ENCODE assay signal across 11 mouse cellular contexts in the genomic region with DNA sequence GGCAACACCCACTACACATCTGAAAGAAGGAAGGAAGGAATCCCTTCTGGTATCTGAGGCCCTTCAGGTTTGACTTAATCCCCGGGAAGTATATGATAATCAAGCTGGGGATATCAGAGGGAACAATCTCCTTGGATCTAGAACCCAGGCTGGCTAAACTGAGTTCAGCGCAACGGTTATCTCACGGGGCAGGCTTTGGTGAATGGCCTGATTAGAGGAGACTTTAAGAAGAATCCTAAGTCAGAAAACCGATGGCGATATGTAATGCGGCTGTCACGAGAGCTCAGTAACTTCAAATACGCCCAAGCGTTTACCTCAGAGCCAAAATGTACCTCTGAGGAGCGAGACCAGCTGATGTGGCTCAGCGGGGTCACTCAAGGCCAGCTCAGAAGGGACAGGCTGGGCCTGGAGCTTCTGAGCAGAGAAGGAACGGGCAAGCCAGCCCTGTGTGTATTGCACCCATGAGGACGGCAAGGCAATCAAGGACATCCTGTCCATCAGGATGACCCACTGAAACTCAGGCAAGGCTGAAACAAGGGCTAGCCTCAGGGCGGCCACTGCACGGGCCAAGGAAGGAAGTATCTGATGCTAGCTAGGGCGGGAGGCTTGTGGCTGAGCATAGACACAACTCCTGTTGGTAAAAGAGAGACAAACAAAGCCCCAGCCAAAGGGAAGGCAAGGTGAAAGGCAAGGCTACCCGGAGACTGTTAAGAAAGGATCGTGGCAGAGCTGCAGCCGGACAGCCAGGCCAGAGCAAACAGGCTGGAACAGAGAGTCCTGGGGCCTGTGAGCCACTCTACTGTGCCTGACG. TPM values are rescaled to one million over a fixed set of nuclear protein-coding genes. Genes with fewer than 3 reads are reported as not detected.
DNase-seq lines count a peak whose midpoint lies in the region; ATAC-seq and TF ChIP-seq lines count a peak whose summit lies in the region.
"Had no signal": no experiment of that assay in that cellular context is flagged by ENCODE, and none has a peak within 500 bp of the region (broad histone marks: within the 10 kb centered on the region; RNA-seq: fewer than 3 reads in every experiment).

No protein-coding gene starts in this region.

- no peak overlapping the region for H3K9ac ChIP-seq in lung, postnatal 0 days (replicated peaks; ENCODE audit: low read depth)
- H3K9ac ChIP-seq: lung, embryonic 15.5 days had no signal

- no peak overlapping the region for H3K4me3 ChIP-seq in lung, postnatal 0 days (ENCODE audit: low read depth, low read length)
- no peak overlapping the region for H3K4me3 ChIP-seq in lung, adult 2 months (replicated peaks; ENCODE audit: extremely low read depth, low read depth, low read length)
- H3K4me3 ChIP-seq: lung, embryonic 15.5 days had no signal

- TF ChIP-seq POLR2A in lung, adult 2 months (IDR thresholded peaks at IDR 0.05; ENCODE audit: borderline replicate concordance, extremely low read depth, low read depth, low read length), result no peak

- no peaks in the 10 kb centered on the region for H3K9me3 ChIP-seq in lung, postnatal 0 days (ENCODE audit: low read length)
- H3K9me3 ChIP-seq: lung, embryonic 15.5 days had no signal

- peaks cover 18% of the 10 kb centered on the region for H3K4me1 ChIP-seq in lung, postnatal 0 days (ENCODE audit: insufficient read depth, low read depth, low read length)
- H3K4me1 ChIP-seq in lung, adult 2 months (ENCODE audit: control insufficient read depth, insufficient read depth, low read length), result peaks cover 14% of the 10 kb centered on the region

- no peak overlapping the region for H3K4me2 ChIP-seq in lung, postnatal 0 days (replicated peaks; ENCODE audit: low read depth, low read length)
- H3K4me2 ChIP-seq: lung, embryonic 15.5 days had no signal

- 83% methylated on average over 21 of the region's 21 CpGs for WGBS in lung, postnatal 0 days
- 75% methylated on average over 21 of the region's 21 CpGs for WGBS in lung, adult 2 months

- TF ChIP-seq EP300 in lung, postnatal 0 days (IDR thresholded peaks at IDR 0.05), result no peak

- H3K27me3 ChIP-seq in lung, postnatal 0 days (replicated peaks; ENCODE audit: insufficient read depth, low read length), result no peaks in the 10 kb centered on the region
- H3K27me3 ChIP-seq: lung, embryonic 15.5 days had no signal

- no peaks in the 10 kb centered on the region for H3K36me3 ChIP-seq in lung, postnatal 0 days (ENCODE audit: insufficient read depth, low read length)
- H3K36me3 ChIP-seq: lung, embryonic 15.5 days had no signal

- ATAC-seq in lung, postnatal 0 days, result no peak
- no peak for ATAC-seq in megakaryocyte progenitor cell, adult 5-6 weeks (replicated peaks; ENCODE audit: poor library complexity)

- TF ChIP-seq CTCF in lung, postnatal 0 days (IDR thresholded peaks at IDR 0.05), result no peak
- no peak for TF ChIP-seq CTCF in lung, adult 2 months (IDR thresholded peaks at IDR 0.05; ENCODE audit: insufficient read depth, low read length)

- DNase-seq in lung, postnatal 0 days (ENCODE audit: low spot score), result no peak
- no peak for DNase-seq in lung, adult 2 months
- peak; percentile 29 for DNase-seq in adrenal gland, adult 8-10 months
- DNase-seq in heart, adult 18-20 months, result peak; percentile 82 to 84
- peak; percentile 58 for DNase-seq in heart, postnatal 4 days
- no peak for DNase-seq in frontal cortex, adult 2 months (ENCODE audit: extremely low spot score in 1 of 2, low spot score in 1 of 2)
- no peak for DNase-seq in cerebellum, postnatal 14 days
- DNase-seq: cerebellum, adult 9-11 months; right cerebral cortex, postnatal 25 days had no signal

- 0 out of 2 replicates have a peak overlapping the region, but pooled peaks have one; percentile 44 for H3K27ac ChIP-seq in lung, postnatal 0 days (ENCODE audit: low read length)
- H3K27ac ChIP-seq: lung, embryonic 15.5 days had no signal

RNA-seq across cellular contexts. Expression of a gene that starts 6.1 kb away (rescaled TPM):
- polyA plus RNA-seq in lung, postnatal 0 days (2015; fragmentation: Nextera tagmentation; extraction: Ambion mirVana), result 11.9 and 15.4 TPM in 2 replicates
- polyA plus RNA-seq in lung, adult 2 months (2012; rRNA removed), result 21.0 and 21.8 TPM in 2 replicates
- total RNA-seq in adrenal gland, adult 8-10 months (2022), result 10 to 100 TPM in 3 of 4 experiments, 1 to 10 TPM in 1; 9.5 to 16.5 (median 13.2) TPM
- total RNA-seq in heart, adult 18-20 months (2021), result 1 to 10 TPM; 6.4 to 8.4 TPM
- 10 to 100 TPM; 11.3 to 12.2 TPM for total RNA-seq in heart, postnatal 4 days (2021)
- total RNA-seq in megakaryocyte progenitor cell, adult 5-6 weeks (2015), result 10.7 and 12.2 TPM in 2 replicates
- 3.5 and 3.8 TPM in 2 replicates for total RNA-seq in megakaryocyte progenitor cell, adult 5-6 weeks (2017)
- 7.1 and 8.6 TPM in 2 replicates for polyA plus RNA-seq in frontal cortex, adult 2 months (2012; rRNA removed)

Comparison
In these comparisons a context has a peak if more than half of its experiments do, and no peak if none do; other contexts are left out.
1. DNase-seq: peak in adrenal gland, adult 8-10 months (single experiment), heart, adult 18-20 months (2 of 2) and heart, postnatal 4 days (single experiment); none in lung, postnatal 0 days (single experiment), lung, adult 2 months (single experiment), frontal cortex, adult 2 months (0 of 2) and cerebellum, postnatal 14 days (0 of 2).